Mouse (Mus musculus) spleen, postnatal 4 days (tissue): ENCODE results near the gene Cep85l.

Source experiments
- DNase-seq, 2 experiments: peaks; one replicate each; pipeline ENCODE4 v3.0.0; 2022; ENCODE audit warnings: low spot score in 2 of 2

Gene Cep85l

GRCm38 (mm10) chr10:53379709-53380106 lies at the start of gene Cep85l:
Gene Cep85l (minus strand): TSS chr10:53379947.
- DNase-seq, result peak; percentile 86 to 93

GRCm38 (mm10) chr10:53428695-53429447 lies 49.1 kb upstream of the Cep85l start:
- DNase-seq, result no peak

DNA sequence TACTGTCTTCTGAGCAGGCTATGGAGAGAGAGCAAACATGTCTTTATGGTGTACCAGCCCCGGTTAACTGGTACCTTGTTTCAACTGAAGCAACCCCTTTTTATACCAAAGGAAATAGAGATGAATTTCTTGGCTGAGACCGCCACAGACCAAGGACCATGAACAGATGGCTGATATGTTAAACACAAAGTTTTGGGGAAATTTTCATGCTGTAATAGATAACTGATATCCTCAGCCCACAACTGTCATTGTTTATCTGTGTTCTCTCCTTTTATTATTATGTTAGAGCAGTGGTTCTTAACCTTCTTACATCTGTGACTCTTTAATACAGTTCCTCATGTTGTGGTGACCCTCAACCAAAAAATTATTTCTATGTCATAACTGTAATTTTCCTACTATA lies 46.8 kb upstream of the Cep85l start:
- no peak for DNase-seq

DNA sequence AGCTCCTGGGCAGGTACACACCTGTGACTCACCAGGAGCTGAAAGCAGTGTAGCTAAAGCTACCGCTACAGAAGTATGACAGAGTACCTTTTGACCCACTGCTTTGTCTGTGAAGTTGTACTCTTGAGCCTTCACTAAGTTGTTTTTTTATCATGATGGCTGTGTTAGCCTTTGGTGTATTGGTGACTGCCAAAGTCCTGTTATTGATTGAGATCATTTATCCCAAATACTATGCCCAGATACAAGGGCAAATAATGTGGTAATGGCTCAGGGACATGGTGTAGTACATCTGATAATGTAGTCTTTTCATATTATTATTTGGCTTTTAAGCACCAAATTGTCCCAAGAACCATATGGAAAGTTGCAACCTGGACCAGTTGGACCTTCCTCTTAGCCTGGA lies 43.3 kb upstream of the Cep85l start:
- no peak for DNase-seq

DNA sequence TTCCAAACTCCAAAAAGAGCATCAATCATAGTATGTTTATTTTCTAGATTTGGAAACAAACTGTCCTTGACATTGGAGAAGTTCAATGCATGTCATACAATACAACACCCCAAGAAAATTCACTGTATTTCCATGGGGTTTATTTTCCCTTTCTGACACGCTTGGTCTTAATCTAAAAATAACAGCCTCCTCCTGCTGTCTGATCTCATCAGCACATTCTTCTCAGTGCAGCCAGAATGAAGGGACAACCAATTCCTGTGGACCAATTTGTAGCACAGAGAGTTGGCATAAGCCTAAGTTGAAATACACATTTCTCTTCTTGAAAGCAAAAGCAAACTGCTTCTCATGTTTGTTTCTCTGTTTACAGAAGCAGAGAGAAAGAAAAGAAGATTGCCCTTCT lies 42.5 kb upstream of the Cep85l start:
- no peak for DNase-seq

GRCm38 (mm10) chr10:53421613-53422012 lies 41.9 kb upstream of the Cep85l start:
- DNase-seq, result no peak

DNA sequence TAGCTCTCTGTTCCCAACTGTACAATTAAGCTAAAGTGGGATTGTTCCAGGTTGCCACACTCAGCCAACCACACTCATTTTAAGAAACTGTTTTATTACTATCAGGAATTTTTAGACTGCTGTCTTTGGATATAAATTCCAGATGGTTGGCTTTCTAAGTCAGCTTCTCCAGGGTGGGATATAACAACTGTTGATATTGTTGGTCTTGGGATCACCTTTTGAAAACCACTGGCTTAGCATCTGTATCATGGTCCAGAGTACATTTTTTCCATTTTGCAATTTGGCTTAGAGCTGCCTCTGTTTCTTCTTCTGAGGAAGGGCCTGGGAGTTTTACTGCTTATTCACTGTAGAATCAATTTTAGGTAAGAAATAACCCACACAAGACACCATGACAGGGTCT lies 40.3 kb upstream of the Cep85l start:
- no peak for DNase-seq

DNA sequence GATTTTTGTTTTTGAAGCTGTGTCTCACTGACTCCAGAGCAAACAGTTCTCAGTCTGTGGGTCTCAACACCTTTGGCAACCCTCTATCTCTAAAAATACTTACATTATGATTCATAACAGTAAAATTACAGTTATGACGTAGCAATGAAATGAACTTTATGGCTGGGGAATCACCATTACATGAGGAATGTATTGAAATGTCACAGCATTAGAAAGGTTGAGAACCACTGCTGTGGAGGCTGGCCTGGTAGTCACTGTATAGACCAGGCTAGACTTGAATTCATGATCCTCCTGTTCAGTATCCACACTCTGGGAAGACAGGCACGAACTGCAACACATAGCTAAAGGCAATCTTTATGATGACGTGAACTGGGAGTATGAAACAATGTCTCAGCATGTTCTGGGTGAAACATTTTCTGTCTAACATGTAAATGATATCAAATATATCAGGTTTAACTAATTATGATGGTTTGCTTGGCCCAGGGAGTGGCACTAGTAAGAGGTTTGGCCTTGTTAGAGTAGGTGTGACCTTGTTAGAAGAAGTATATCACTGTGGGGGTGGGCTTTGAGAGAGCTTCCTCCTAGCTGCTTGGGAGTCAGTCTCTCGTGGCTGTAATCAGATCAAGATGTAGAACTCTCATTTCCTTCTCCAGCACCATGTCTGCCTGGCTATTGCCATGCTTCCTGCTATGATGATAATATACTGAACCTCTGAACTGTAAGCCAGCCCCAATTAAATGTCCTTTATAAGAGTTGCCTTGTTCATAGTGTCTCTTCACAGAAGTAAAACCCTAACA lies 39.6 kb upstream of the Cep85l start:
- no peak for DNase-seq

DNA sequence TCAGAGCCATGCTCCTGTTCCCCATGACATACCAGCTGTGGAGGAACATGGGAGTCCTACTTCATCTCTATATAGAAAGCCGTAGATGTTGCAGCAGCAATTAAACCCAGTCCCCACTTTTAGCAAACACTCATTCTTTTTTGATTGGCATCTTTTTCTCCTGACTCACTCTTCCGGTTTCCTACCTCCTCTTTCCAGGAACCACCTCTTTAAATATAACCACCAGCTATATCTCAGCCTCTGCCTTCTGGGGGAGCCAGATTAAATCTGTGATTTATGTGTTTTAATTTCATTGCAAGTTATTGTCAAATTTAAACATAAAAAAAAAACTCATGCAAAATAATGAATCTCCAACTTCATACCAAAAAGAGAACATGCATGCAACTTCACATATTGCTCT lies 37.3 kb upstream of the Cep85l start:
- no peak for DNase-seq

GRCm38 (mm10) chr10:53416152-53416712 lies 36.5 kb upstream of the Cep85l start:
- no peak for DNase-seq

DNA sequence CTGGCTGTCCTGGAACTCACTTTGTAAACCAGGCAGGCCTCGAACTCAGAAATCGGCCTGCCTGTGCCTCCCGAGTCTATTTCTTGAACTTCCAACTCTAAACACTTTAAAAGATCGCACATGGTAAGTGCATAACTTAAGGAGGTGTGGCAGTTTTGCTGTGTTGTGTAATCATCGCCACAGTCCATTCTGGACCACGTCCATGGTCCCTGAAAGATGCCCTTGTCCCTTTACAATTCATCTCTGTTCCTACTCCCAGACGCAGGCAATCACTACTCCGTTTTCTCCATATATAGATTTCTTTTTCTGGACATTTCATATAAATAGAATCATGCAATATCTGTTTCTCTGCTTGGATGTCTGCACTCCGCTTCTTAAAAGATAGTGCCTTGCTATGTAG lies 35.5 kb upstream of the Cep85l start:
- DNase-seq, result no peak

DNA sequence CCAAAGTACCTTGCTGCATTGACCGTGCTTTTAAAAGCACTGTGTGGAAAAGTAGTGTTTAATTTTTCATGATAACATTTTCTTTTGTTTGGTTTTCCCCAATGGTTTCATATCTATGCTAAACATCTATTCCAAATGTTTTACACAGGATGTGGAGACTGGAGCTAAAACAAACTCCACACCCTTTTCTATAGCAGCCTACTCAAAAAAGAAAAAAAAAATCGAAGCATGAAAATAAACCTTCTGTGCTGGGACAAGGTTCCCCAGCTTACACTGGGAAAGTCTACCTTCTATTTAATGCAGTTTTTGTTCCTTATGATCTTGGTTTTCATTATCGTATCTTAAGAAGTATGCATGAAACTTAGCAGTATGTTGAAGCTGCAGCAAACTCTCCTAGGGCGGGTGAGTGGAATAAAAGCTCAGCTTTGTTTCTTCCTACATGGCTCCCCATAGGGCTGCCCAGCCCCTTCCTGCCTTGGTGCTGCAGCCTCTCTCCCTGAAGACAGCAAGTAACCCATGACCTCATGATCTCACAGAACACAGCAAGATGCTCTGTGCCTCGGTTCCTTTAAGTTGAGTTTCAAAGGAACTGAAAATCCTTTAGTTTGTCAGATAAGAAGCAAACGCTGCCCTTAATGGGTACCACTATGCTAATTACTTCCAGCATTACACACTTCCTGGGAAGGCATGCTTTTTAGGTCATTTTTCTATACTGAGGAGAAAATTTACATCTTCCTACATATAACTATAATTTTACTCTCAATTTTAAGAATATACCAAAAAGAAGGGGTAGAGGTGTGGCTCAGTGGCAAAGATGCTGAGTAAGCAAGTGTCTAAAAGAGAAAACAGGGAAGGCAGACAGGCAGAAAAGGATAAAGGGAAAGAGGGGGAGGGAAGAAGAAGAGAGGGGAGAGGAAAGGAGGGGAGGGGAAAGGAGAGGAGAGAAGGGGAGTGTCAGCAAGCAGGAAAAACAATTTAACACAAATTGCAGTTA lies 34.6 kb upstream of the Cep85l start:
- DNase-seq, result no peak

DNA sequence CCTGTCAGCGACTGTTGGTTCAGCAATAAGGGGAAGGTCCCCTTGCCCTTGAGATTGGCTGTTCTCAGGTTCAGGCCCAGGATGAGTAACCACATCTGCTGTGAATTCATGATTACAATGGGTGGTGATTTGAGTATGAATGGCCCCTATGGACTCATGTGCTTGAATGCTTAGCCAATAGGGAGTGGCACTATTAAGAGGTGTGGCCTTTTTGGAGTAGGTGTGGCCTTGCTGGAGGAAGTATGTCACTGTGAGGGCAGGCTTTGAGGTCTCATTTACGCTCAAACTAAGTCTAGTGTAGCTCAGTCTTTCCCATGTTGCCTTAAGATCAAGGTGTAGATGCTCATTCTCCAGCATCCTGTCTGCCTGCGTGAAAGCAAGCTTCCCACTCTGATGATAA lies 33.2 kb upstream of the Cep85l start:
- no peak for DNase-seq

- no peak for DNase-seq
Observed at GRCm38 (mm10) chr10:53412165-53412564, 32.4 kb upstream of the Cep85l start.

DNA sequence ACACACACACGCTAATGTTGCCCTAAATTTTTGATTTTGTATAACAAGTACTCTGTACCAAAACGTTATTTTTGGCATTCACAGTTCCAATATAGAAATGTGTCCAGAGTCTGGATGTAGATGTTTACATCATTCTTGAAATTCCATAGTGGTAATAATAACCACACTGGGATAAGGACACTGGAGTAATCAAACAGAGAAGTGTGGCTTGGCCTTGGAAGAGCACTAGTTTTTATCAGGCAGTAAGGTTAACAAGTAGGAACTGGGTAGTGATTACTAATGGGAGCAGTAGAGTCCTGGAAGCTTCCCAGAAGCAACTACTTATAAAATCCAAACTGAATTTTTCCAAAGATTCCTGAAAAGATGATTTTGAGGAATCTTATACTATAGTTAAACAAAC lies 31.1 kb upstream of the Cep85l start:
- no peak for DNase-seq

GRCm38 (mm10) chr10:53407422-53407821 lies 27.7 kb upstream of the Cep85l start:
- DNase-seq, result peak in 1 of 2 experiments; percentile 19

GRCm38 (mm10) chr10:53406845-53407244 lies 27.1 kb upstream of the Cep85l start:
- DNase-seq, result no peak

DNA sequence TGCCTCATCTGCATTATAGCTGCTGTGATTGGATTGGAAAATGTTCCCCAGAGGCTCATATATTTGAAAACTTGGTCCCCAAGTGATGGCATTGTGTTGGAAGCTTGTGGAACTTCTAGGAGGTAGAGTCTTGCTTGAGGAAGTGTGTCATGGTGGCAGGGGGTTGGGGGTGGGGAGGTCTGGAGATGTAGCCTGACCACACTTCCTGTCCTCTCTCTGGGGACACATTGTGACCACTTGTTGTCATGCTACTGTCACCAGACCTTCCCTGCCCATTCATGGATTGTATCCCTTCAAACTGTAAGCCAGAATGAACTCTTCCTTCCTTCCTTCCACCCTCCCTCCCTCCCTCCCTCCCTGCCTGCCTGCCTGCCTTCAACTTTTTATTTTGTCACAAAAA lies 22.5 kb upstream of the Cep85l start:
- DNase-seq, result no peak

DNA sequence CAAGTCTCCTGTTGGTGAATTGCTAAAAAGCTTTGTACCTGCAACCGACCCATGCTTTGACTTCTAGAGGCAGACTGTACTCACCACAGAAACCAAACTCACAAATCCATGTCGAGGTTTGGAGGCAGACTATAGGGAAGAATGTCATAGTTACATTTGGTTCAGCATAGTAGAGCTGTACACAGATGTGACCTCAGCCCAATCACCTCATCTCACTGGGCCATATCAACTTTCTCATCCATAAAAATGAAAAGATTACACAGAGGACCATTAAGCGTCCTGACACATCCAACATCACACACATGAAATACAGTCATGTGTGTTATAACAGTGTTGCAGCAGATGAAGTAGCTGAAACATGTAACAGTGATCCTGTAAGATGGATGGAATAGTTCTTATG lies 19.3 kb upstream of the Cep85l start:
- no peak for DNase-seq

- DNase-seq, result peak in 1 of 2 experiments; percentile 54
Observed at GRCm38 (mm10) chr10:53398540-53398902, 18.8 kb upstream of the Cep85l start.

- DNase-seq, result no peak
Observed at GRCm38 (mm10) chr10:53397846-53398539, 18.2 kb upstream of the Cep85l start.
